Mouse (Mus musculus) spleen, postnatal 14 days (tissue): Measurements from ENCODE around the gene Spsb1.

Experiments used
- DNase-seq, 2 experiments: peaks; one replicate each; pipeline ENCODE4 v3.0.0; 2021 to 2022; ENCODE audit warnings: low spot score in 2 of 2

Spsb1 gene

DNA sequence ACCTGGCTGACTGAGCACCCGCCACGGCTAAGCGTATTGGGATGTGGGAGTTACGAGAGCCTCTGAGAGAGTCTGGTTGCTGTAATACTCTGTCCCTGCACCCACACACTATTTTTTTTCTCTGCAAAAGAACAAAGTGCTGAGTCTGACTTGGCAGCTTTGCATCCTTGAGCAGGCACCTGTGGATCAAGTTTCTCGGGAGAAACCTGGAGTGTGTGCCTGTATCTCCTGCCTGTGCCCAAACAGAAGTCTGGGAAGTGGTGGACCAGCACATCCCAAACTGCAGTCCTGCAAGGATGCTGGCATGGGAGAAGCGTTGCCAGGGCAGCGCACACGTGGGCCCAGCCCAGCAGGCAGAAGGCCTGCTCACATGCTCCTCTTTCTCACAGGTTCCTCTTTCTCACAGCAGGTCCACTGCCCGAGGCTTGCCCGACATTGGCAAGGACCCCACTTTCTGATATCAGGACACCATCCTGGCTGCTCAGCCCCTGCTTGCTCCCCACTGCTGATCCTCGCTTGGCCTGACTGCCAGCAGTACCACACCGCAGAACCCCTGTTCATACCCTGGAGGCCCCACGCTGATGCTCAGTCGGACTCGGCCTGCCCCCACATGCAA lies 36.3 kb downstream of the Spsb1 start:
- no peak for DNase-seq

DNA sequence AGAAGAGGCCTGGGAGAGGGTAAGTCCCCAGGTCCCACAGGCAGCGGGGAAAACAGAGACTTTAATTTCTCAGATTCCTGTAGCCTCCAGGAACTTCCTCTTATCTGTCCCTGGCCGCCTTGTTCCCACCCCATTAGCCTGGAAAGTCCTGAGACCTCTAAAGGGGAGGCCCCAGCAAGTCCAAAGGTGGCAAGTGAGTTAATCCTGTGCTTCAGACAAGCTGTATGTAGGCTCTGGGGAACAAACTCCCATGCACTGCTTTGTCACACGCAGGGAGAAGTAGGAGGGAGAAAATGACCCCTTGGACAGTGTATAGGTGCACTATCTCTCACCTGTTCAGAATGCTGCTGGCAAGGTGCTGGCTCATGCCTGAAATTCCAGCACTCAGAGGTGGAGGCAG lies 38.0 kb downstream of the Spsb1 start:
- no peak for DNase-seq

DNA sequence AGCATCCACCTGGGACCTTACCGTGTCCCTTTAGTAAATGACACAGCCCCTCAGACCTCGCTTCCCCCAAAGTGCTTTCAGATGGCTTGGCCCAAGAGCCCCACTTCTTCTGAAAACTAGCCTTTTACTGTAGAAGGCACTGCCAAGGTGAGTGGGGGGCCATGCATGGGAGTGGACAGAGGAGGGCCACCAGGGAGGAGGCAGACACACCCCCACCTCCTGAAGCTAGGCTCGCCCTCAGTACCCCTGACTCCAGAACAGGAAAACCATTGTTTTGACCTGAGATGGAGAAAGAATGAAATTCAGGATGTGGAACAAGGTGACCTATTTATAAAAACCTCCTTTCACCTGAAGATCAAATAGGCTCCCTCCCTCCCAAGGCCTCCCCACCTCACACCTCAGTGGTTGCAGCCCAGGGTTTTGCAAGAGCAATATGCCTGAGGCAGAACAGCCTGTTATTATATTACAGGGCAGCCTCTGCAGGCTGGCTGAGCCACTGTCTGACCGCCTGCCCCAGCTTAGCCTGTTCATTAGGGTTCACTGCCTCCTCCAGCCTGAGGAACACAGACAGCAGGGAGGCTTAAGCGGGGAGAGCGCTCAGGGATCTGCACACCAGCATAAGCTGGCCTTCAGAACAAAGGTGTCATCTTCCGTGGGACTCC lies 41.0 kb downstream of the Spsb1 start:
- DNase-seq, result no peak

GRCm38 (mm10) chr4:149912451-149912850 lies 42.4 kb downstream of the Spsb1 start:
- no peak for DNase-seq

DNA sequence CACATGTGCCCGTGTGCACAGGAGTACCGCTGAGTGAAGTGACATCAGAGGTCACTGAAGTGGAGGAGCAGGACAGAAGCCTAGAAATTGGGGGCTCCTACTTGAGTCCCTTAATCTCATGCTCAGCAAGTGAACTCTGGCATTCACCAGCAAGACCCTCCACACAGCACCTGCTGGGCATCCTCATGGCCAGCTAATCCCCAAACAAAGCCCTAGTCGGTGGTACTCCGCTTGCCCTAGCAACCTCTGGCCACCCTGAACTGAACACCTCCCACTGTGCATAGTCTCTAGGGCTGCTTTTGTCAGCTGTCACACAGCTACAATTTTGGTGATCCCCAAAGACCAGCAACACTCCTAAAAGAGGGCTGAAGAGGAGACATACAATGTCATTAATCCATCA lies 44.3 kb downstream of the Spsb1 start:
- no peak for DNase-seq

- DNase-seq, result no peak
These were observed 45.3 kb downstream of the Spsb1 start for GRCm38 (mm10) chr4:149909551-149909950.

DNA sequence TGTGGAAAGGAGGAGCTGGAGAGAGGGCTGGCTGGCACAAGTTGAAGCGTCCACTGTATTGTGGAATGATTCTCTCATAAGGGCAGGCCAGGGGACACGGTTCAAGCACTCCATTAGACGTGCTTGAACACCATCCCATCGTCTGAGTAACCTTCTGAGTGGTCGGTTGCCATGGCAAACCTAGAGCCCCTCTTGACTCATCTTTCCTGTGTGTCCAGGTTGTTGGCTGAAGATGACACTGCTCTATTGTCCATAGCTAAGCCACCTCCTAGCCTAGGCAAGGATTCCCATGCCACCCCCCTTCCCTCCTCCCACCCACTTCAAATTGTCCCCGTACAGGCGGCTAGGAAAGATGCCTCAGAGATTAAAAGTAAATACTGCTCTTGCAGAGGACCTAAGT lies 45.9 kb downstream of the Spsb1 start:
- no peak for DNase-seq

- no peak for DNase-seq
These were observed 47.2 kb downstream of the Spsb1 start for GRCm38 (mm10) chr4:149907656-149908055.

- no peak for DNase-seq
These were observed 47.9 kb downstream of the Spsb1 start for GRCm38 (mm10) chr4:149906921-149907320.

- DNase-seq, result no peak
These were observed 49.4 kb downstream of the Spsb1 start for GRCm38 (mm10) chr4:149905302-149905974.

DNA sequence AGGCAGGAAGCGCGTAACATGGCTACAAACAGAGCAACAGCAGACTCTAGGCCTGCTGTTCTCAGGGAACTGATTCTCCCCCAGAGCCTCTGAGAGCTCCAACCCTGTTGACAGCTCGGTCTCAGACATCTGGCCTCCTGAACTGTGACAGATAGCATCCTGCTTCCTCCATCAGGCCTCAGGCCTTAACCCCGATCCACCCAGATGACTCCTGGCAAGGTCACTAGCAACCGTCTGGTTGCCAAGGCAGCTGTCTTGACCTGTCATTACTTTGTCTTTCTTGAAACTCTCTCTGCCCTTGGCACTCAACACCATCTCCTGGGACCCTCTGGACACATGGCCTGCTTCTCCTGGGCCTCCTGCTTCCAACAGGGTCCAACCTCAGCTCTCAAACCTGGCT lies 51.8 kb downstream of the Spsb1 start:
- DNase-seq, result no peak

GRCm38 (mm10) chr4:149901349-149901782 lies 53.5 kb downstream of the Spsb1 start:
- no peak for DNase-seq

GRCm38 (mm10) chr4:149897661-149898260 lies 57.1 kb downstream of the Spsb1 start:
- no peak for DNase-seq

- DNase-seq, result no peak
These were observed 58.8 kb downstream of the Spsb1 start for GRCm38 (mm10) chr4:149896024-149896538.

- no peak for DNase-seq
These were observed 59.6 kb downstream of the Spsb1 start for GRCm38 (mm10) chr4:149895226-149895625.

DNA sequence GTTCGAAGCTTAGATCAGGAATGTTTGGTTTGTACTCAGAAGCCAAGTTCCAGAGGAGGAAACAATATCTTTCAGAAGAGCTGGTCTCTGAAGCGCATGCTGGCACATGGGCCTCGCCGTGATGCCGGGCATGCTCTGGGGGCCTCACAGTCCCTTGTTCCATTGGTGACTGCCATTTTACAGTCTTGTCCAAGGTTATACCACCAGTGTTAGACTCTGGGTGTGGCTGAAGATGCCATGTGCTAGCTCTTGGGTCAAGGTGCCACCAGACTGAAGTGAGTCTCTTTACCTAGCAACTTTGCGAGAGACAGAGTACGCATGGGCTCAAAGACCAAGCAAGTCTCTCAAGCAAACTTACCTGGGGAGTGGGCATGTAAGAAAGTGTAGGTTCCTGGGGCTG lies 60.5 kb downstream of the Spsb1 start:
- no peak for DNase-seq

GRCm38 (mm10) chr4:149893611-149894151 lies 61.2 kb downstream of the Spsb1 start:
- no peak for DNase-seq

DNA sequence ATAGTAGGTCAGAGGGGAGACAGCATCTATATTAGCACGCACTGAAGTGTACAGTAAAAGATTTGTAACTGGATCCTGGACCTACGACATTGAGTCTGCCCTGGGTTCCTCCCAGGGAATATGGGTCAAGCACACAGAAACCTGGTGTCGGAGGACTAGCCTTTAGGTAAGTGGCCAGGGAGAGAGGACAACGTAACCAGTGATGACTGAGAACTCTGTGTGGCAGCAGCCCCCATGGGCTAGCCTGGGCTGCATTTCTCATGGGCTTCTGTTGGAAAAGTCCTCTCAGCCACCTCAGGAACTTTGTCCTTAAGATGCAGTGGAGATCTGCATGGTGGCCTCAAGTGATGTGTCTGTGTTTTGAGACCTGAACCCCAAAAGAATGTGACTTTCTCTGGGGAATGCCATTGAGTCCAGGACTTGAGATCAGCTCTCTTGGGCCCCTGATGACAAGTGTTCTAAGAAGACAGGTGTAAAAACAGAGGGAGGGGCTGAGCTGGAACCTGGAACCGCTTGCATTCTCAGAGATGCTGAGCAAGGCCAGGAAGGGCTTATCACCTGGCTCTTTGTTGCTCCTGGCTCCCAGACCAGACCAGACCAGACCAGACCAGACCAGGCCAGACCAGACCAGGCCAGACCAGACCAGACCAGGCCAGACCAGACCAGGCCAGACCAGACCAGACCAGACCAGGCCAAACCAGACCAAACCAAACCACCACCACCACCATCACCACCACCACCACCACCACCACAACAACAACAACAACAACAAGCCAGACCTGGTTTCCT lies 63.5 kb downstream of the Spsb1 start:
- no peak for DNase-seq

DNA sequence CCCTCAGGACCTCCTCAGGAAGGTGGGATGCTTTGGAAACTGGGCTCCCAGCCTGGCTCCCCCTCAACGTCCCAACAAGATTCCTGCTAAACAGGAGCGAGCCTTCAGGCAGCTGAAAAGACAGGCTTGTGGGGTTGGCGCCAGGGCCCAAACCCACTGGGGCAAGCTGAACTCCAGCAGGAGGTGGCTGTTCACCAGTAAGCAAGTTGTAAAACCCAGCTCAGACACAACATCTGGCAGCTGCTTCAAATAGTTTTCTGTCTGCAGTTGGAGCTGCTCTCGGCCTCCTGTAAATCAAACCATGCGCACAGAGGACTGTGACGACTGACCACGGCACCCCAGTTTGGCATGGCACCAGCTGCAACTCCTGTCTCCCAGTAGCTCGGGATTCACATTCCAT lies 64.3 kb downstream of the Spsb1 start:
- no peak for DNase-seq

GRCm38 (mm10) chr4:149889851-149890250 lies 65.0 kb downstream of the Spsb1 start:
- DNase-seq, result no peak

- DNase-seq, result no peak
These were observed 65.9 kb downstream of the Spsb1 start for GRCm38 (mm10) chr4:149888736-149889470.
